Mouse (Mus musculus): Measurements from ENCODE around the gene Psmc1. TPM values are rescaled to one million over a fixed set of nuclear protein-coding genes. Genes with fewer than 3 reads are reported as not detected.
A peak's percentile ranks its signal among the peaks of the same experiment; 100 is the strongest.

Gene Psmc1
- polyA plus RNA-seq (2014; fragmentation: Nextera tagmentation; extraction: Ambion mirVana) = 295 and 305 TPM in 2 replicates

GRCm38 (mm10) chr12:100109986-100110696 lies at the start of gene Psmc1:
TSS of gene Psmc1 (plus strand) at chr12:100110154.
- Histone ChIP-seq H3K27me3 (replicated peaks; ENCODE audit: control insufficient read depth, insufficient read depth, low read length) (no peaks in the 10 kb centered on the region), H3K9ac (ENCODE audit: low read length) (peak within 1 kb of the TSS; percentile 94), H3K4me2 (ENCODE audit: low read length) (peak within 1 kb of the TSS; percentile 81), H3K36me3 (ENCODE audit: control insufficient read depth, insufficient read depth, low read length) (peaks cover 33% of the 10 kb centered on the region), H3K4me1 (ENCODE audit: control insufficient read depth, insufficient read depth, low read length) (peaks cover 11% of the 10 kb centered on the region), H3K27ac (ENCODE audit: low read depth, low read length) (peak within 1 kb of the TSS; percentile 74), H3K9me3 (replicated peaks; ENCODE audit: control insufficient read depth, low read length) (no peaks in the 10 kb centered on the region), H3K4me3 (ENCODE audit: low read depth, low read length) (peak within 1 kb of the TSS; percentile 99)
- DNase-seq (ENCODE audit: low spot score) (peak; percentile 94), ATAC-seq (peak; percentile 81)
- WGBS = under 1% methylated on average over 58 of the region's 58 CpGs

GRCm38 (mm10) chr12:100061071-100061470 lies 48.9 kb upstream of the Psmc1 start:
- ATAC-seq = no peak
- Histone ChIP-seq H3K9me3 (replicated peaks; ENCODE audit: control insufficient read depth, low read length) (no peaks in the 10 kb centered on the region), H3K4me3 (ENCODE audit: low read depth, low read length) (no peak overlapping the region), H3K27ac (ENCODE audit: low read depth, low read length) (no peak overlapping the region), H3K4me1 (ENCODE audit: control insufficient read depth, insufficient read depth, low read length) (no peaks in the 10 kb centered on the region), H3K27me3 (replicated peaks; ENCODE audit: control insufficient read depth, insufficient read depth, low read length) (no peaks in the 10 kb centered on the region), H3K9ac (ENCODE audit: low read length) (no peak overlapping the region), H3K4me2 (ENCODE audit: low read length) (no peak overlapping the region), H3K36me3 (ENCODE audit: control insufficient read depth, insufficient read depth, low read length) (no peaks in the 10 kb centered on the region)
- 91% methylated on average over 10 of the region's 10 CpGs for WGBS
- DNase-seq (ENCODE audit: low spot score) = no peak

GRCm38 (mm10) chr12:100061826-100062225 lies 48.1 kb upstream of the Psmc1 start:
- Histone ChIP-seq H3K9ac (ENCODE audit: low read length) (no peak overlapping the region), H3K4me1 (ENCODE audit: control insufficient read depth, insufficient read depth, low read length) (no peaks in the 10 kb centered on the region), H3K4me2 (ENCODE audit: low read length) (no peak overlapping the region), H3K27ac (ENCODE audit: low read depth, low read length) (no peak overlapping the region), H3K9me3 (replicated peaks; ENCODE audit: control insufficient read depth, low read length) (no peaks in the 10 kb centered on the region), H3K4me3 (ENCODE audit: low read depth, low read length) (no peak overlapping the region), H3K27me3 (replicated peaks; ENCODE audit: control insufficient read depth, insufficient read depth, low read length) (no peaks in the 10 kb centered on the region), H3K36me3 (ENCODE audit: control insufficient read depth, insufficient read depth, low read length) (no peaks in the 10 kb centered on the region)
- ATAC-seq = no peak
- DNase-seq (ENCODE audit: low spot score) = no peak

GRCm38 (mm10) chr12:100062584-100062983 lies 47.4 kb upstream of the Psmc1 start:
- no peaks in the 10 kb centered on the region for H3K27me3 ChIP-seq (replicated peaks; ENCODE audit: control insufficient read depth, insufficient read depth, low read length)
- 78% methylated on average over 3 of the region's 3 CpGs for WGBS

GRCm38 (mm10) chr12:100065109-100065508 lies 44.8 kb upstream of the Psmc1 start:
- 80% methylated on average over 3 of the region's 3 CpGs for WGBS
- no peak overlapping the region for H3K4me2 ChIP-seq (ENCODE audit: low read length)
- ATAC-seq (no peak), DNase-seq (ENCODE audit: low spot score) (no peak)
- H3K36me3 ChIP-seq (ENCODE audit: control insufficient read depth, insufficient read depth, low read length) = no peaks in the 10 kb centered on the region
- no peak overlapping the region for H3K9ac ChIP-seq (ENCODE audit: low read length)
- no peak overlapping the region for H3K4me3 ChIP-seq (ENCODE audit: low read depth, low read length)
- no peaks in the 10 kb centered on the region for H3K4me1 ChIP-seq (ENCODE audit: control insufficient read depth, insufficient read depth, low read length)
- H3K27ac ChIP-seq (ENCODE audit: low read depth, low read length) = no peak overlapping the region
- H3K27me3 ChIP-seq (replicated peaks; ENCODE audit: control insufficient read depth, insufficient read depth, low read length) = no peaks in the 10 kb centered on the region
- H3K9me3 ChIP-seq (replicated peaks; ENCODE audit: control insufficient read depth, low read length) = no peaks in the 10 kb centered on the region

More at GRCm38 (mm10) chr12:100062584-100062983, 47.4 kb upstream of the Psmc1 start:
- no peaks in the 10 kb centered on the region for H3K36me3 ChIP-seq (ENCODE audit: control insufficient read depth, insufficient read depth, low read length)
- no peak overlapping the region for H3K4me2 ChIP-seq (ENCODE audit: low read length)
- ATAC-seq = no peak
- no peaks in the 10 kb centered on the region for H3K4me1 ChIP-seq (ENCODE audit: control insufficient read depth, insufficient read depth, low read length)
- no peak overlapping the region for H3K27ac ChIP-seq (ENCODE audit: low read depth, low read length)
- DNase-seq (ENCODE audit: low spot score) = no peak
- H3K9me3 ChIP-seq (replicated peaks; ENCODE audit: control insufficient read depth, low read length) = no peaks in the 10 kb centered on the region
- H3K4me3 ChIP-seq (ENCODE audit: low read depth, low read length) = no peak overlapping the region
- H3K9ac ChIP-seq (ENCODE audit: low read length) = no peak overlapping the region

GRCm38 (mm10) chr12:100067477-100067876 lies 42.5 kb upstream of the Psmc1 start:
- Histone ChIP-seq H3K9ac (ENCODE audit: low read length) (no peak overlapping the region), H3K4me3 (ENCODE audit: low read depth, low read length) (no peak overlapping the region), H3K27ac (ENCODE audit: low read depth, low read length) (no peak overlapping the region), H3K4me2 (ENCODE audit: low read length) (no peak overlapping the region), H3K36me3 (ENCODE audit: control insufficient read depth, insufficient read depth, low read length) (no peaks in the 10 kb centered on the region), H3K27me3 (replicated peaks; ENCODE audit: control insufficient read depth, insufficient read depth, low read length) (no peaks in the 10 kb centered on the region), H3K4me1 (ENCODE audit: control insufficient read depth, insufficient read depth, low read length) (no peaks in the 10 kb centered on the region), H3K9me3 (replicated peaks; ENCODE audit: control insufficient read depth, low read length) (no peaks in the 10 kb centered on the region)
- no peak for DNase-seq (ENCODE audit: low spot score)
- 94% methylated on average over 5 of the region's 5 CpGs for WGBS
- ATAC-seq = no peak

GRCm38 (mm10) chr12:100073201-100073672 lies 36.7 kb upstream of the Psmc1 start:
- H3K4me1 ChIP-seq (ENCODE audit: control insufficient read depth, insufficient read depth, low read length) = no peaks in the 10 kb centered on the region
- H3K36me3 ChIP-seq (ENCODE audit: control insufficient read depth, insufficient read depth, low read length) = no peaks in the 10 kb centered on the region
- H3K27ac ChIP-seq (ENCODE audit: low read depth, low read length) = no peak overlapping the region
- H3K9me3 ChIP-seq (replicated peaks; ENCODE audit: control insufficient read depth, low read length) = no peaks in the 10 kb centered on the region
- H3K9ac ChIP-seq (ENCODE audit: low read length) = no peak overlapping the region
- DNase-seq (ENCODE audit: low spot score) (peak; percentile 6), ATAC-seq (no peak)
- no peak overlapping the region for H3K4me2 ChIP-seq (ENCODE audit: low read length)
- 49% methylated on average over 4 of the region's 4 CpGs for WGBS
- no peak overlapping the region for H3K4me3 ChIP-seq (ENCODE audit: low read depth, low read length)
- no peaks in the 10 kb centered on the region for H3K27me3 ChIP-seq (replicated peaks; ENCODE audit: control insufficient read depth, insufficient read depth, low read length)

GRCm38 (mm10) chr12:100075715-100076114 lies 34.2 kb upstream of the Psmc1 start:
- ATAC-seq (no peak), DNase-seq (ENCODE audit: low spot score) (peak; percentile 71)
- Histone ChIP-seq H3K36me3 (ENCODE audit: control insufficient read depth, insufficient read depth, low read length) (no peaks in the 10 kb centered on the region), H3K4me2 (ENCODE audit: low read length) (no peak overlapping the region), H3K4me3 (ENCODE audit: low read depth, low read length) (no peak overlapping the region), H3K4me1 (ENCODE audit: control insufficient read depth, insufficient read depth, low read length) (no peaks in the 10 kb centered on the region), H3K9ac (ENCODE audit: low read length) (no peak overlapping the region), H3K27ac (ENCODE audit: low read depth, low read length) (no peak overlapping the region), H3K9me3 (replicated peaks; ENCODE audit: control insufficient read depth, low read length) (no peaks in the 10 kb centered on the region), H3K27me3 (replicated peaks; ENCODE audit: control insufficient read depth, insufficient read depth, low read length) (no peaks in the 10 kb centered on the region)
- 15% methylated on average over 4 of the region's 4 CpGs for WGBS

- H3K27ac ChIP-seq (ENCODE audit: low read depth, low read length) = no peak overlapping the region
- H3K27me3 ChIP-seq (replicated peaks; ENCODE audit: control insufficient read depth, insufficient read depth, low read length) = no peaks in the 10 kb centered on the region
- H3K4me1 ChIP-seq (ENCODE audit: control insufficient read depth, insufficient read depth, low read length) = no peaks in the 10 kb centered on the region
- WGBS = 87% methylated on average over 8 of the region's 8 CpGs
- H3K4me2 ChIP-seq (ENCODE audit: low read length) = no peak overlapping the region
- no peak overlapping the region for H3K4me3 ChIP-seq (ENCODE audit: low read depth, low read length)
- ATAC-seq (no peak), DNase-seq (ENCODE audit: low spot score) (no peak)
- H3K36me3 ChIP-seq (ENCODE audit: control insufficient read depth, insufficient read depth, low read length) = no peaks in the 10 kb centered on the region
- H3K9me3 ChIP-seq (replicated peaks; ENCODE audit: control insufficient read depth, low read length) = no peaks in the 10 kb centered on the region
- no peak overlapping the region for H3K9ac ChIP-seq (ENCODE audit: low read length)
Measured at GRCm38 (mm10) chr12:100079636-100080286, 30.2 kb upstream of the Psmc1 start.

Data from forebrain, embryonic 14.5 days (tissue).